Mouse (Mus musculus) lung, postnatal 0 days (tissue): ENCODE results near the gene Poldip2.

Experiments used
- CTCF ChIP-seq: IDR thresholded peaks from 2 replicates; pipeline ENCODE4 v1.5.1; 2016; ENCODE audit warnings: antibody characterized with exemption, mild to moderate bottlenecking
- EP300 ChIP-seq: IDR thresholded peaks from 2 replicates; pipeline ENCODE4 v1.6.1; 2016; ENCODE audit warnings: antibody characterized with exemption, mild to moderate bottlenecking, control low read depth

DNA sequence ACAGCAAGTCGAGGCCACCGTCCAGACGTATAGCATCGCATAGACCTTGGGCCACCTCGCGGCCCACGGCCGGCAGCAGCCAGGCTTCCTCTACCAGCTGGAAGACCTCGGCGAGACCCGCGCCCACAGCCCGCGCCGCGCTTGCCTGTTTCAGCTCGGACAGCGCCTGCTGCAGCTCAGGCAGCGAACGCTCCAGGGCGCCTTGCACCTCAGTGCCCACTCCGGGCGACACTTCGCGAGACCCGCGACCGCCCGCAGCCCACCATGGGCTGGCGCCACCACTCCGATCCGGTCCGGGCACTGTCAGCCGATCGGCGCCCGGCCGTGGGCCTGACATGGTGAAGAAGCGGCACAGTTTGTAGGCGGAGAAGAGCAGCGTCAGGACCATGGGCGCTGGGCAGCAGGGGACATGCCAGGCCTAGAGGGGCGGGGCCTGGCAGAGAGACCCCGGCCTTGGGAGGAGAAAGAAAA is 14.9 kb upstream of the Poldip2 start:
- TF ChIP-seq CTCF (no peak), EP300 (no peak)
